Mouse (Mus musculus) T-helper 2 cell (primary cell): ENCODE data around the gene Tln2.
"Not testable (repeated sequence)": the region's sequence is repeated elsewhere in the genome, so short reads cannot be mapped to it uniquely, and the experiment has no call there.

Source experiments
- in situ Hi-C: fragments of 300-600 bp; cut with MboI, MseI; formaldehyde crosslinking; loops from one replicate; pipeline ENCODE4 v1.15.1; 2025; ENCODE audit warnings: high pct_unique_total_duplicates

Gene Tln2

GRCm38 (mm10) chr9:67362053-67362452 lies 197.4 kb downstream of the Tln2 start:
- in situ Hi-C loops = no loop called here

GRCm38 (mm10) chr9:67361511-67361910 lies 198.0 kb downstream of the Tln2 start:
- in situ Hi-C loops = no loop called here

GRCm38 (mm10) chr9:67354356-67354755 lies 205.1 kb downstream of the Tln2 start:
- in situ Hi-C loops = no loop called here

- in situ Hi-C loops = no loop called here
Measured at GRCm38 (mm10) chr9:67353365-67353764, 206.1 kb downstream of the Tln2 start.

GRCm38 (mm10) chr9:67348983-67349382 lies 210.5 kb downstream of the Tln2 start:
- in situ Hi-C loops = no loop called here

GRCm38 (mm10) chr9:67347184-67347583 lies 212.3 kb downstream of the Tln2 start:
- in situ Hi-C loops = no loop called here

- in situ Hi-C loops = no loop called here
Measured at GRCm38 (mm10) chr9:67331281-67331680, 228.2 kb downstream of the Tln2 start.

GRCm38 (mm10) chr9:67328451-67328850 lies 231.1 kb downstream of the Tln2 start:
- in situ Hi-C loops = no loop called here

GRCm38 (mm10) chr9:67321886-67322285 lies 237.6 kb downstream of the Tln2 start:
- in situ Hi-C loops = no loop called here

GRCm38 (mm10) chr9:67315356-67315755 lies 244.1 kb downstream of the Tln2 start:
- in situ Hi-C loops = no loop called here

GRCm38 (mm10) chr9:67304992-67305391 lies 254.5 kb downstream of the Tln2 start:
- in situ Hi-C loops = no loop called here

GRCm38 (mm10) chr9:67303986-67304385 lies 255.5 kb downstream of the Tln2 start:
- in situ Hi-C loops = no loop called here

GRCm38 (mm10) chr9:67303038-67303437 lies 256.5 kb downstream of the Tln2 start:
- in situ Hi-C loops = no loop called here

GRCm38 (mm10) chr9:67302386-67302989 lies 257.0 kb downstream of the Tln2 start:
- in situ Hi-C loops = no loop called here

GRCm38 (mm10) chr9:67301571-67301970 lies 257.9 kb downstream of the Tln2 start:
- in situ Hi-C loops = no loop called here

- in situ Hi-C loops = no loop called here
Measured at GRCm38 (mm10) chr9:67300769-67301168, 258.7 kb downstream of the Tln2 start.

GRCm38 (mm10) chr9:67300346-67300745 lies 259.2 kb downstream of the Tln2 start:
- in situ Hi-C loops = no loop called here

GRCm38 (mm10) chr9:67299164-67299563 lies 260.3 kb downstream of the Tln2 start:
- in situ Hi-C loops = no loop called here

- in situ Hi-C loops = no loop called here
Measured at GRCm38 (mm10) chr9:67297236-67297889, 262.1 kb downstream of the Tln2 start.

GRCm38 (mm10) chr9:67287457-67287856 lies 272.0 kb downstream of the Tln2 start:
- in situ Hi-C loops = no loop called here

- in situ Hi-C loops = no loop called here
Measured at GRCm38 (mm10) chr9:67286801-67287200, 272.7 kb downstream of the Tln2 start.

GRCm38 (mm10) chr9:67285544-67285943 lies 274.0 kb downstream of the Tln2 start:
- in situ Hi-C loops = no loop called here

GRCm38 (mm10) chr9:67281812-67282211 lies 277.7 kb downstream of the Tln2 start:
- in situ Hi-C loops = no loop called here

GRCm38 (mm10) chr9:67280311-67280710 lies 279.2 kb downstream of the Tln2 start:
- in situ Hi-C loops = not testable (repeated sequence)
